Mouse (Mus musculus) thymus, adult 2 months (tissue): ENCODE results near the gene Csmd2.

Experiments
- CTCF ChIP-seq: fragments of 200-500 bp; IDR thresholded peaks from 2 replicates; pipeline ENCODE4 v1.5.1; 2012; ENCODE audit warnings: mild to moderate bottlenecking, control low read depth, low read length, moderate library complexity, borderline replicate concordance; ENCODE audit not compliant: control insufficient read depth, poor library complexity, insufficient read depth; ENCODE audit errors: extremely low read depth
- POLR2A ChIP-seq: fragments of 200-500 bp; IDR thresholded peaks from 2 replicates; pipeline ENCODE4 v1.6.1; 2012; ENCODE audit warnings: mild to moderate bottlenecking, low read length, control low read depth, moderate library complexity; ENCODE audit not compliant: control insufficient read depth, poor library complexity, insufficient read depth; ENCODE audit errors: extremely low read depth

DNA sequence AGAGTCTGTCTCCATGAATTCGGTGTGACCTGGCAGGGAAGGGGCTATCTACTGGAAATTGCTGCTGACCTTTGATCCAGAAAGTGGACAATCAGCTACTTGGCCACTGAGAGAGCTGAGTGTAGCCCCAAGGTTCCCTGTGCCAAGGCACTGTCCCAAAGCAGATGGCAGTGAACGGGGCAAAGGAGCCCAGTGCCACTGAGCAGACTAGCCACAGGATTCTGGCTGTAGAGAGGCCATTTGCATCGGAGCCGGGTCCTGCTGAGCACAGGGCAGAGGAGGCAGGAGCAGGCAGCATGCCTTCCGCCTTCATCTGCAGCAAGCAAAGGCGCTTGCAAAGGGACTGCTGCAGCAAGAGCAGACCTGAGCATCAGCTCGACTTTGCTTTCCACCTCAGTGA is 18.6 kb upstream of the Csmd2 start:
- TF ChIP-seq POLR2A (no peak), CTCF (no peak)
